Mouse (Mus musculus): ENCODE data around the gene Pex26.

The Pex26 gene

DNA sequence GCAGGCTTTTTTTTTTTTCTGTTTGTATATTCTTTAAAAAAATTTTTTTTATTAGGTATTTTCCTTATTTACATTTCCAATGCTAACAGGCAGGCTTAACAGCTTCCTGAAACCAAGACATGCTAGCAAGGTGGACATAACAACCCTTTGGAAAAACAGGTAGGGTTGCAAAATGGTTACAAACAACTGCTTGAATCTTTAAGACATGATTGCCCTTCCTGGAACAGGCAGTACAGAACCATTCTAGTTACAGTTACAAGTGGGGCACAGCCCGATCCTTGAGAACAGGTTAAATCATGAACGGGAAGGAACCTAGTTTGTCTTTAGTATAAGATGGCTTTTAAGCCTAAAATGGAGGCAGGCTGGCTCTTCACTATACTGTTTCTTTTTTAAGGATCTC lies 52.9 kb downstream of the Pex26 start:
- no peak for DNase-seq (ENCODE audit: low spot score in 2 of 2)

- DNase-seq (ENCODE audit: low spot score in 2 of 2): no peak
Observed at GRCm38 (mm10) chr6:121238209-121238608, 54.7 kb downstream of the Pex26 start.

GRCm38 (mm10) chr6:121241780-121242179 lies 58.3 kb downstream of the Pex26 start:
- no peak for DNase-seq (ENCODE audit: low spot score in 2 of 2)

DNA sequence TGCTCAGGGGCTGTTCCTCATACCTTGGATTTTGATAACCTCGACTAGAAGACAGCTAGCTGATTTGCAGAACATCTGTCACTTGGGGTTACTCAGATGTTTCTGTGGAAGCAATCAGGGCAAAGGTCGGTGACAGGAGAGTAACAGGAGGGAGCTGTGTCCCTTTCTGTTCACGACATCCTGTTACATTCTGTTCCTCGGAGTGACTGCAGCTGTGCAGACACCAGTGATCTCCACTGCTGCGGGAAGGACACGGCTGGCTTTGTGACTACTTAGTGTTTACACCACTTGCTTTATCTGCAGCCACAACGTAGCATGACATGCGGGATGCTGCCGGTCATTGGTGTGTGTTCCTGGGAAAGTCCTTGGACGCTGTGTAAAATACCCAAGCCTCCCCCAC lies 59.7 kb downstream of the Pex26 start:
- no peak for DNase-seq (ENCODE audit: low spot score in 2 of 2)

GRCm38 (mm10) chr6:121245127-121246036 lies 61.9 kb downstream of the Pex26 start, which contains the start of gene Usp18:
Usp18 (plus strand) TSS chr6:121245906.
- DNase-seq (ENCODE audit: low spot score in 2 of 2): peak; percentile 91 to 94

GRCm38 (mm10) chr6:121246037-121246361 lies 62.5 kb downstream of the Pex26 start:
- no peak for DNase-seq (ENCODE audit: low spot score in 2 of 2)
